Mouse (Mus musculus): Measurements from ENCODE around the gene Sh3bp1. TPM values are rescaled to one million over a fixed set of nuclear protein-coding genes. Genes with fewer than 3 reads are reported as not detected.

Sh3bp1 gene
- polyA plus RNA-seq, 1 experiment from 2014 or later = 2.9 TPM

- WGBS = 85% methylated on average over 5 of the region's 5 CpGs
- no peaks in the 10 kb centered on the region for H3K27me3 ChIP-seq (ENCODE audit: control insufficient read depth, insufficient read depth, low read length)
- ATAC-seq (ENCODE audit: low FRiP score, low TSS enrichment) (no peak), DNase-seq (no peak)
- no peak overlapping the region for H3K4me2 ChIP-seq (ENCODE audit: low read length)
- no peak overlapping the region for H3K4me3 ChIP-seq (replicated peaks; ENCODE audit: low read depth, low read length)
- H3K27ac ChIP-seq (replicated peaks; ENCODE audit: low read depth, low read length) = no peak overlapping the region
- no peaks in the 10 kb centered on the region for H3K36me3 ChIP-seq (ENCODE audit: control insufficient read depth, insufficient read depth, low read length)
- no peak overlapping the region for H3K9ac ChIP-seq (replicated peaks; ENCODE audit: low read length)
- H3K4me1 ChIP-seq (ENCODE audit: control insufficient read depth, insufficient read depth, low read length) = no peaks in the 10 kb centered on the region
- H3K9me3 ChIP-seq (ENCODE audit: control insufficient read depth, low read length) = no peaks in the 10 kb centered on the region
Observed at GRCm38 (mm10) chr15:78862280-78862679, 37.3 kb upstream of the Sh3bp1 start.

- Histone ChIP-seq H3K4me3 (replicated peaks; ENCODE audit: low read depth, low read length) (no peak overlapping the region), H3K4me1 (ENCODE audit: control insufficient read depth, insufficient read depth, low read length) (no peaks in the 10 kb centered on the region), H3K9me3 (ENCODE audit: control insufficient read depth, low read length) (no peaks in the 10 kb centered on the region), H3K36me3 (ENCODE audit: control insufficient read depth, insufficient read depth, low read length) (no peaks in the 10 kb centered on the region), H3K27me3 (ENCODE audit: control insufficient read depth, insufficient read depth, low read length) (no peaks in the 10 kb centered on the region), H3K9ac (replicated peaks; ENCODE audit: low read length) (no peak overlapping the region), H3K27ac (replicated peaks; ENCODE audit: low read depth, low read length) (no peak overlapping the region), H3K4me2 (ENCODE audit: low read length) (no peak overlapping the region)
- ATAC-seq (ENCODE audit: low FRiP score, low TSS enrichment) = no peak
- WGBS = 87% methylated on average over 2 of the region's 2 CpGs
- DNase-seq = no peak
Observed at GRCm38 (mm10) chr15:78863154-78863553, 36.4 kb upstream of the Sh3bp1 start.

- Histone ChIP-seq H3K9ac (replicated peaks; ENCODE audit: low read length) (no peak overlapping the region), H3K27ac (replicated peaks; ENCODE audit: low read depth, low read length) (no peak overlapping the region), H3K27me3 (ENCODE audit: control insufficient read depth, insufficient read depth, low read length) (no peaks in the 10 kb centered on the region), H3K36me3 (ENCODE audit: control insufficient read depth, insufficient read depth, low read length) (no peaks in the 10 kb centered on the region), H3K4me1 (ENCODE audit: control insufficient read depth, insufficient read depth, low read length) (no peaks in the 10 kb centered on the region), H3K9me3 (ENCODE audit: control insufficient read depth, low read length) (no peaks in the 10 kb centered on the region), H3K4me3 (replicated peaks; ENCODE audit: low read depth, low read length) (no peak overlapping the region), H3K4me2 (ENCODE audit: low read length) (no peak overlapping the region)
- DNase-seq (no peak), ATAC-seq (ENCODE audit: low FRiP score, low TSS enrichment) (no peak)
- 48% methylated on average over 13 of the region's 13 CpGs for WGBS
Observed at GRCm38 (mm10) chr15:78863852-78864253, 35.7 kb upstream of the Sh3bp1 start.

GRCm38 (mm10) chr15:78868398-78868797 is 31.2 kb upstream of the Sh3bp1 start:
- Histone ChIP-seq H3K36me3 (ENCODE audit: control insufficient read depth, insufficient read depth, low read length) (no peaks in the 10 kb centered on the region), H3K4me1 (ENCODE audit: control insufficient read depth, insufficient read depth, low read length) (no peaks in the 10 kb centered on the region), H3K9ac (replicated peaks; ENCODE audit: low read length) (no peak overlapping the region), H3K4me2 (ENCODE audit: low read length) (no peak overlapping the region), H3K27ac (replicated peaks; ENCODE audit: low read depth, low read length) (peak overlapping the region; percentile 65), H3K27me3 (ENCODE audit: control insufficient read depth, insufficient read depth, low read length) (no peaks in the 10 kb centered on the region), H3K4me3 (replicated peaks; ENCODE audit: low read depth, low read length) (no peak overlapping the region), H3K9me3 (ENCODE audit: control insufficient read depth, low read length) (no peaks in the 10 kb centered on the region)
- peak; percentile 72 for DNase-seq
- ATAC-seq (ENCODE audit: low FRiP score, low TSS enrichment) = peak; percentile 63; the same call in 1 of the 2 replicates
- 18% methylated on average over 9 of the region's 9 CpGs for WGBS

GRCm38 (mm10) chr15:78868826-78869233 is 30.7 kb upstream of the Sh3bp1 start:
- Histone ChIP-seq H3K4me2 (ENCODE audit: low read length) (no peak overlapping the region), H3K27me3 (ENCODE audit: control insufficient read depth, insufficient read depth, low read length) (no peaks in the 10 kb centered on the region), H3K27ac (replicated peaks; ENCODE audit: low read depth, low read length) (peak overlapping the region; percentile 65), H3K4me3 (replicated peaks; ENCODE audit: low read depth, low read length) (no peak overlapping the region), H3K9me3 (ENCODE audit: control insufficient read depth, low read length) (no peaks in the 10 kb centered on the region), H3K9ac (replicated peaks; ENCODE audit: low read length) (no peak overlapping the region), H3K36me3 (ENCODE audit: control insufficient read depth, insufficient read depth, low read length) (no peaks in the 10 kb centered on the region), H3K4me1 (ENCODE audit: control insufficient read depth, insufficient read depth, low read length) (no peaks in the 10 kb centered on the region)
- DNase-seq = no peak
- no peak for ATAC-seq (ENCODE audit: low FRiP score, low TSS enrichment)
- 46% methylated on average over 7 of the region's 7 CpGs for WGBS

- Histone ChIP-seq H3K36me3 (ENCODE audit: control insufficient read depth, insufficient read depth, low read length) (no peaks in the 10 kb centered on the region), H3K4me3 (replicated peaks; ENCODE audit: low read depth, low read length) (no peak overlapping the region), H3K27me3 (ENCODE audit: control insufficient read depth, insufficient read depth, low read length) (no peaks in the 10 kb centered on the region), H3K9ac (replicated peaks; ENCODE audit: low read length) (no peak overlapping the region), H3K4me1 (ENCODE audit: control insufficient read depth, insufficient read depth, low read length) (no peaks in the 10 kb centered on the region), H3K9me3 (ENCODE audit: control insufficient read depth, low read length) (no peaks in the 10 kb centered on the region), H3K27ac (replicated peaks; ENCODE audit: low read depth, low read length) (no peak overlapping the region), H3K4me2 (ENCODE audit: low read length) (no peak overlapping the region)
- ATAC-seq (ENCODE audit: low FRiP score, low TSS enrichment) (no peak), DNase-seq (peak; percentile 77)
- 29% methylated on average over 6 of the region's 6 CpGs for WGBS
Observed at GRCm38 (mm10) chr15:78869775-78870174, 29.8 kb upstream of the Sh3bp1 start.

- H3K9ac ChIP-seq (replicated peaks; ENCODE audit: low read length) = no peak overlapping the region
- no peaks in the 10 kb centered on the region for H3K27me3 ChIP-seq (ENCODE audit: control insufficient read depth, insufficient read depth, low read length)
- 55% methylated on average over 5 of the region's 5 CpGs for WGBS
- DNase-seq (no peak), ATAC-seq (ENCODE audit: low FRiP score, low TSS enrichment) (no peak)
- no peaks in the 10 kb centered on the region for H3K9me3 ChIP-seq (ENCODE audit: control insufficient read depth, low read length)
- H3K4me3 ChIP-seq (replicated peaks; ENCODE audit: low read depth, low read length) = no peak overlapping the region
- H3K4me1 ChIP-seq (ENCODE audit: control insufficient read depth, insufficient read depth, low read length) = peaks cover 9% of the 10 kb centered on the region
- H3K27ac ChIP-seq (replicated peaks; ENCODE audit: low read depth, low read length) = no peak overlapping the region
- no peak overlapping the region for H3K4me2 ChIP-seq (ENCODE audit: low read length)
- H3K36me3 ChIP-seq (ENCODE audit: control insufficient read depth, insufficient read depth, low read length) = no peaks in the 10 kb centered on the region
Observed at GRCm38 (mm10) chr15:78872021-78872608, 27.5 kb upstream of the Sh3bp1 start.

GRCm38 (mm10) chr15:78873803-78874435 is 25.6 kb upstream of the Sh3bp1 start:
- Histone ChIP-seq H3K4me3 (replicated peaks; ENCODE audit: low read depth, low read length) (no peak overlapping the region), H3K27ac (replicated peaks; ENCODE audit: low read depth, low read length) (no peak overlapping the region), H3K36me3 (ENCODE audit: control insufficient read depth, insufficient read depth, low read length) (no peaks in the 10 kb centered on the region), H3K4me2 (ENCODE audit: low read length) (no peak overlapping the region), H3K4me1 (ENCODE audit: control insufficient read depth, insufficient read depth, low read length) (peaks cover 15% of the 10 kb centered on the region), H3K27me3 (ENCODE audit: control insufficient read depth, insufficient read depth, low read length) (no peaks in the 10 kb centered on the region), H3K9ac (replicated peaks; ENCODE audit: low read length) (no peak overlapping the region), H3K9me3 (ENCODE audit: control insufficient read depth, low read length) (no peaks in the 10 kb centered on the region)
- DNase-seq (no peak), ATAC-seq (ENCODE audit: low FRiP score, low TSS enrichment) (no peak)
- 54% methylated on average over 13 of the region's 13 CpGs for WGBS

- no peak overlapping the region for H3K4me2 ChIP-seq (ENCODE audit: low read length)
- H3K9ac ChIP-seq (replicated peaks; ENCODE audit: low read length) = no peak overlapping the region
- H3K36me3 ChIP-seq (ENCODE audit: control insufficient read depth, insufficient read depth, low read length) = no peaks in the 10 kb centered on the region
- ATAC-seq (ENCODE audit: low FRiP score, low TSS enrichment) (no peak), DNase-seq (no peak)
- H3K27ac ChIP-seq (replicated peaks; ENCODE audit: low read depth, low read length) = 0 out of 2 replicates have a peak overlapping the region, but pooled peaks have one; percentile 98
- WGBS = 73% methylated on average over 8 of the region's 8 CpGs
- no peaks in the 10 kb centered on the region for H3K9me3 ChIP-seq (ENCODE audit: control insufficient read depth, low read length)
- peaks cover 15% of the 10 kb centered on the region for H3K4me1 ChIP-seq (ENCODE audit: control insufficient read depth, insufficient read depth, low read length)
- H3K4me3 ChIP-seq (replicated peaks; ENCODE audit: low read depth, low read length) = no peak overlapping the region
- H3K27me3 ChIP-seq (ENCODE audit: control insufficient read depth, insufficient read depth, low read length) = no peaks in the 10 kb centered on the region
Observed at GRCm38 (mm10) chr15:78874989-78875388, 24.6 kb upstream of the Sh3bp1 start.

All from midbrain, embryonic 14.5 days (tissue).